Mouse (Mus musculus) limb, embryonic 11.5 days (tissue): ENCODE measurements around the gene Dmpk. TPM values are rescaled to one million over a fixed set of nuclear protein-coding genes. Genes with fewer than 3 reads are reported as not detected.

Experiments used
- microRNA-seq: library from miRNA; unstranded; fragments of <30 nt; microRNA quantifications from one replicate; pipeline ENCODE4, GENCODE M21; 2016
- polyA plus RNA-seq: library from polyadenylated mRNA; unstranded; fragments of >200 nt; fragmentation: Nextera tagmentation; extraction: Ambion mirVana; gene quantifications from 2 replicates; pipeline ENCODE4 v1.2.1, GENCODE M21; 2014

Dmpk gene
- polyA plus RNA-seq, 1 experiment from 2014 or later = 8.6 TPM

Small RNAs within 50 kb of the gene (microRNA-seq; reads per million reads assigned to microRNA genes)
- gene Mir3100 = not detected

Other genes with a start within 250 kb of the Dmpk start
- not detected in 2 replicates for gene Mill2, start 243.9 kb upstream of the Dmpk start, polyA plus RNA-seq
- gene Pglyrp1, start 212.5 kb upstream of the Dmpk start, polyA plus RNA-seq = 0.38 and 0.45 TPM in 2 replicates
- gene Ccdc61, start 173.4 kb upstream of the Dmpk start, polyA plus RNA-seq = 22.5 and 23.4 TPM in 2 replicates
- gene Nova2, start 158.0 kb upstream of the Dmpk start, polyA plus RNA-seq = 0.29 and 0.33 TPM in 2 replicates
- not detected in 2 replicates for gene Nanos2, start 96.4 kb upstream of the Dmpk start, polyA plus RNA-seq
- gene Mypop, start 92.6 kb upstream of the Dmpk start, polyA plus RNA-seq = 4.5 and 5.7 TPM in 2 replicates
- gene Irf2bp1, start 79.8 kb upstream of the Dmpk start, polyA plus RNA-seq = 31.4 and 32.5 TPM in 2 replicates
- gene Foxa3, start 60.3 kb upstream of the Dmpk start, polyA plus RNA-seq = 0.21 and 0.44 TPM in 2 replicates
- gene Sympk, start 59.5 kb upstream of the Dmpk start, polyA plus RNA-seq = 36.0 and 37.6 TPM in 2 replicates
- not detected in 2 replicates for gene Rsph6a, start 29.2 kb upstream of the Dmpk start, polyA plus RNA-seq
- gene Dmwd, start 7.6 kb upstream of the Dmpk start, polyA plus RNA-seq = 18.8 and 25.6 TPM in 2 replicates
- 8.7 and 8.9 TPM in 2 replicates for gene Six5, start 10.7 kb downstream of the Dmpk start, polyA plus RNA-seq
- 1.8 and 2.0 TPM in 2 replicates for gene Gm4969, start 34.5 kb downstream of the Dmpk start, polyA plus RNA-seq
- gene Fbxo46, start 36.0 kb downstream of the Dmpk start, polyA plus RNA-seq = 9.3 and 9.8 TPM in 2 replicates
- 10.7 and 11.7 TPM in 2 replicates for gene Qpctl, start 65.4 kb downstream of the Dmpk start, polyA plus RNA-seq
- gene Snrpd2, start 65.9 kb downstream of the Dmpk start, polyA plus RNA-seq = 179 and 183 TPM in 2 replicates
- gene Gipr, start 82.3 kb downstream of the Dmpk start, polyA plus RNA-seq = 0.23 TPM in 1 of 2 replicates, not detected in the other
- 2.2 and 2.3 TPM in 2 replicates for gene Eml2, start 92.6 kb downstream of the Dmpk start, polyA plus RNA-seq
- 8.7 and 10.5 TPM in 2 replicates for gene Gpr4, start 128.7 kb downstream of the Dmpk start, polyA plus RNA-seq
- 42.9 and 43.2 TPM in 2 replicates for gene Opa3, start 144.5 kb downstream of the Dmpk start, polyA plus RNA-seq
- 62.3 and 65.6 TPM in 2 replicates for gene Vasp, start 188.0 kb downstream of the Dmpk start, polyA plus RNA-seq
- gene Ppm1n, start 196.2 kb downstream of the Dmpk start, polyA plus RNA-seq = 0.24 TPM in 1 of 2 replicates, not detected in the other
- gene Rtn2, start 198.8 kb downstream of the Dmpk start, polyA plus RNA-seq = 9.0 and 10.0 TPM in 2 replicates
- 0.06 TPM in 1 of 2 replicates, not detected in the other for gene Fosb, start 226.2 kb downstream of the Dmpk start, polyA plus RNA-seq